Mouse (Mus musculus): ENCODE results near the gene Cep152. TPM values are rescaled to one million over a fixed set of nuclear protein-coding genes. Genes with fewer than 3 reads are reported as not detected.

Cep152 gene
- polyA plus RNA-seq, 1 experiment: 3.5 TPM

DNA sequence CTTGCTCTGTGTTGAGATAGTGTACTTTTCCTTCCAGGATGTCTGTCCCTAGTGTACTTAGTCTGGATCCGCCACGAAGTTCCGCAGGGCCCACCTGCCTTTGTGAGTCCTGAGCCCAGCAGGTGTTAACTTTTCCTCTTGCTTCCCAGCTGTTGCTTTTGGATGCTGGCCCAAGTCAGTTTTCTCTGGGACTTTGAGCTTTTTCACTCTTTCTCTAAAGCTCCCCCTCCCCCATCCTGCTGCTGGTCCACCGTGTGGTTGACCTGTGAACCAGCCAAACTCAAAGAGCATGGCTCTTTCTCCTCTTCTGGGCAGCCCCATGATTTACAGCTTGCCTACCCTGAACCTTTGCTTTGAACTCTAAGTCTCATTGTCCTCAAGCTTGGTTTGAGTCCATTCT, 1.6 kb upstream of the Cep152 start:
- TF ChIP-seq CTCF (IDR thresholded peaks at IDR 0.05; ENCODE audit: borderline replicate concordance, extremely low read depth, insufficient read depth, insufficient read length) (no peak), POLR2A (IDR thresholded peaks at IDR 0.05; ENCODE audit: borderline replicate concordance, extremely low read depth, insufficient read depth, insufficient read length, poor library complexity, severe bottlenecking) (no peak)
- DNase-seq (ENCODE audit: low read depth): no peak

DNA sequence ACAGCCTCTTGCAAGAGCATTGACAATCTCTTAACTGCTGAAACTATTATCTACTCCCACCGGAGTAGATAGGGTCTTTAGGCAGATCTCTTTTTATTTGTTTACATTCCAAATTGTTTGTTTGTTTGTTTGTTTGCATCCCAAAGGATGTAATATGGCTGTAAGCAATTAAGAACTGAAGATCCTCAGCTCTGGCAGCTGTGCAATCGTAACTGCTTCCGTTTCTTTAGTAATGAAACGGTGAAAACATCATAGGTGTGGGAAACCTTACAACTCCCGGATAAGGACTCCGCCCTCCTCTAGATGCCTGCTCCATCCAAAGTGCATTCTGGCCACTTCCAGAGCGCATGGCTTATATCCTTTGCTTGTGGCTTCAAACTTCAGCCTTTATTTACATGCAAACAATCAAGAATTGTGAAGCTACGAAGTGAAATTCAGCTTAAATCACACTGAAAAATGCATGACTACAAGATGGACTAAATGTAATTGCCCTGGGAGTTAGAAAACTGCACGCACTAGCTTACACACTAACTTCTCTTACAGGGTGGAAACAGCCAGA, 707 bp downstream of the Cep152 start:
- no peak for DNase-seq (ENCODE audit: low read depth)
- TF ChIP-seq POLR2A (IDR thresholded peaks at IDR 0.05; ENCODE audit: borderline replicate concordance, extremely low read depth, insufficient read depth, insufficient read length, poor library complexity, severe bottlenecking) (no peak), CTCF (IDR thresholded peaks at IDR 0.05; ENCODE audit: borderline replicate concordance, extremely low read depth, insufficient read depth, insufficient read length) (no peak)

DNA sequence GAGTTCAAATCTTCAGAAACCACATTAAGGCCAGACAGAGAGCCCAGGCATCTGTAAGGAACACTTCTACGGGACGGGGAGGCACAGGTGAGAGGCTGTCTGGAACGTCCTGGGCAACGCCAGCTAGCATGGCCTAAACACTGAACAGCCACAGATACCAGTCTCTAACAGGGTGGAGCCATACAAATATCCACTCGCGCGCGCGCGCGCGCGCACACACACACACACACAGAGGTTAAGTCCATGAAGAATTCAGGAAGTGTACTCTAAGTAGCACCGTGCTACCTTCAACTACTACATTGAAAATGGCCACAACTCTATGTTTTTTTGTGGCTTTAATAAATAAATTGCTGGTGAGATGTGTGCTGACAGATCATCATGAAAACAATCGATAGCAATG, 1.7 kb downstream of the Cep152 start:
- no peak for TF ChIP-seq CTCF (IDR thresholded peaks at IDR 0.05; ENCODE audit: borderline replicate concordance, extremely low read depth, insufficient read depth, insufficient read length)
- no peak for TF ChIP-seq POLR2A (IDR thresholded peaks at IDR 0.05; ENCODE audit: borderline replicate concordance, extremely low read depth, insufficient read depth, insufficient read length, poor library complexity, severe bottlenecking)
- no peak for DNase-seq (ENCODE audit: low read depth)

DNA sequence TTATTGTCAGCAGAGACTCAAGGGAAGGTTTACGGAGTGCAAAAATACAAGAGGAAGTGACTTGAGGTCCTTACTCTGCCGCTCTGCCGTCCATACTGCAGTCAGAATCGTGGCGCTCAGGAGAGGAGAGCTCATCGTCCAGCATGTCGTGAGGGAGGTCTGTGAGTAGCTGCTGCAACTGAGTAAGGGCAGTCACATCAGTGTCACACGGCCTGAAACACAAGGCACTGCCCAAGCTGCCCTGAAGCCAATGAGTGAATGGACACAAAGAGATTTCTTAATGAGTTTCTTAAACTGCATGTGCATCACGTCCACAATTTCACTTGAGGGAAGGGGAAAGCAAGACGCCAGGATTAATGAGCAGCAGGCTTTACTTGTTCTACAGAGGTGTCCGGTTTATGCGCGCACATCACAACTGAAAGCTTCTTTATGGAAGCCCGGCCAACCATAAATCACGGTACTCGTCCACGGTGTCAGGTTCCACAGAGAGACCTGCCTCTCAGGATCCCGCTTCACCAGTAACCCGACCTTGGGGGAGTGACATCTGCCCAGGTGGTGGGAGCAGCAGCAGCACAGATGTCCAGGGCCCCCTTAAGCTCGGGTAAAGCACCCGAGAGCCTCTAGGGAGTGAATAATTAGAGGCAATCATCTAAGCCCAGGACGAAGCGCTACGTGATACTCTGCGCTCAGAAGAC, 4.6 kb downstream of the Cep152 start:
- DNase-seq (ENCODE audit: low read depth): peak; percentile 26
- TF ChIP-seq POLR2A (IDR thresholded peaks at IDR 0.05; ENCODE audit: borderline replicate concordance, extremely low read depth, insufficient read depth, insufficient read length, poor library complexity, severe bottlenecking) (no peak), CTCF (IDR thresholded peaks at IDR 0.05; ENCODE audit: borderline replicate concordance, extremely low read depth, insufficient read depth, insufficient read length) (no peak)

DNA sequence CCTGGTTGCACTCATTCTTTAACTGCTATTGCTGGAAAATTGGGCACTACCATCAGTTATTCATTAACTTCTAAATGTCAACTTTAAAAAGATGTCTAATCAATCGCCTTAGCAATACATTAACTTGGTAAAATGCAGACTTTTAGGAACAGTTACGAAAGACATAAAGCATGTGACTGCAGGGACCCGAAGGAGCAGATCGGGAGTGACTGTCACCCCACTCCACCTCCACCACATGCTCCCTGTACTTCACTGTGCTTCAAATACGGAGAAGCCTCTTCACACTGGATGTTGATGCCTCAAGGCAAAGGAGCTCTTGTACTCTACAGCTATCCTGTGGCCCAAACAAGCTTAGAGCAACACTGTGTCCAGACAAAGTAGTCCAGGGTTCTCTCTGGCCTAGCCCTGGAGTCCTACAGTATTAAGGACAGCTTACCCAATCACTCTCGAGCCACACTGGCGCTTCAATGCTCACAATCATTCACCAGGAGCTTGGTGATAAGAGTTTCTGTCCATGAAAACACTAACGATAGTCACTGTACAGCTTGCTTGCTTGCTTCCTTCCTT, 9.0 kb downstream of the Cep152 start:
- no peak for DNase-seq (ENCODE audit: low read depth)
- TF ChIP-seq POLR2A (IDR thresholded peaks at IDR 0.05; ENCODE audit: borderline replicate concordance, extremely low read depth, insufficient read depth, insufficient read length, poor library complexity, severe bottlenecking) (no peak), CTCF (IDR thresholded peaks at IDR 0.05; ENCODE audit: borderline replicate concordance, extremely low read depth, insufficient read depth, insufficient read length) (no peak)

DNA sequence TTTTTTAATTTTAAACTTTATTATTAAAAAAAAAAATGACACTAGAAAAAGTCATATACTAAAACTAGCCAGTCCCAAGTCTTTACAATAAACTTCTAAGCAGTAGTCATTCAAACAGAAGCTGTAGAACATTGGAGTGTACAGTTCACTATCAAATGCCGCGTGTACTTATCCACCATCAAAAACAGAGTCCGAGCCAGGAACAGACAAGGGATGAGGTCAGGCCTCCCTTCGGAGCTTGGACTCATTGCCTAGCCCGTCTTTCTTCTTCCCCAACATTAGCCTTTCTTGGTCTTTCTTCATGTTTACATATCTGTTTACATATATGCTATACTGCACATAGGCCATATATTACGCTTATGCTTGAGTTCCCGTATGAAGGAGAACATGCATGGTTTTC, 9.5 kb downstream of the Cep152 start:
- TF ChIP-seq CTCF (IDR thresholded peaks at IDR 0.05; ENCODE audit: borderline replicate concordance, extremely low read depth, insufficient read depth, insufficient read length) (no peak), POLR2A (IDR thresholded peaks at IDR 0.05; ENCODE audit: borderline replicate concordance, extremely low read depth, insufficient read depth, insufficient read length, poor library complexity, severe bottlenecking) (no peak)
- no peak for DNase-seq (ENCODE audit: low read depth)

DNA sequence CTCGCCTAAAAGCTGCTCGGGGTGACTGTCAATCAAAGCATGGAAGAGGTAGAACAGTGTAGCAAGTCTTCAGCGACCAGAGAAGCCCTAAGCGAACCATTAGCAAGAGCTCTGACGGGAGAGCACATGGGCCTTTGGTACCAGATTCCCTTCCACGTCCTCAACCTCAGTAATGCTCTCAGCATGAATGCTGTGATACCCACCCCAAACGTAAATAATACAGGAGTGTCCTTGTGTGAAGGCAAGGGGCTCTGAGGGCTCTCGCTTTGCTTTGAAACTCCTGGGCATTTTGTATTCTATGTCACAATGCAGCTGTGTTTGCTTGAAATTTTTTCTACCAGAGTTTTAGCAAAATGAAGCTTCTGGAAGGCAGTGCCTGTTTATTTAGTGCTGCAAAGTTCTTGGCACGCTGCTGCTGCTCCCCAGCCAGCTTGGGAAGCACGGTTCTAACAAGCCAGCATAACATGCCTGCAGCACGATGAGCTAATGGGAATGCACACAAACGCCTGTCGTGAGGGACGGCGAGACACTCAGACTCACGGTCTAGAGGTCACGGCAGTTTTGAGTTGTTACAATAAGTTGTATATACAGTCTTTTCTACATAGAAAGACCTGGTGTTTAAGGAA, 18.6 kb downstream of the Cep152 start:
- TF ChIP-seq CTCF (IDR thresholded peaks at IDR 0.05; ENCODE audit: borderline replicate concordance, extremely low read depth, insufficient read depth, insufficient read length) (no peak), POLR2A (IDR thresholded peaks at IDR 0.05; ENCODE audit: borderline replicate concordance, extremely low read depth, insufficient read depth, insufficient read length, poor library complexity, severe bottlenecking) (no peak)
- peak; percentile 61 for DNase-seq (ENCODE audit: low read depth)

DNA sequence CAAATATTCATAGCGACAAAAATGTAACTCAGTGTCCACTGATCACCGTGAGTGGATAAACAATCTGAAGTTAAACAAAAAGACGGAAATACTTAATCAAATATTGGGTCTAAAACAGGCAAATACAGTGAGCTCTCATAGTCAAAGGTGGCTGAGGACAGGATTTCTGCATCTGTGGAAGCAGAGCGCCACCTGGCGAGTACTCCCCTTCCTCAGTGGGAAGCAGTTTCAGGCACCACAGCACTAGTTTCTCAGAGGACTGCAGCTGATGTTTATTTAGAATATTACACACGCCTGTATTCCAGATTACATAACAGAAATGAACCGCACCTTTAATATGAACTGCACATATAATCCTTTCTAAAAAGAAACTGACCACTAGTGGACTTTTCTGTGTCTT, 20.3 kb downstream of the Cep152 start:
- DNase-seq (ENCODE audit: low read depth): peak; percentile 78
- TF ChIP-seq CTCF (IDR thresholded peaks at IDR 0.05; ENCODE audit: borderline replicate concordance, extremely low read depth, insufficient read depth, insufficient read length) (peak; percentile 78), POLR2A (IDR thresholded peaks at IDR 0.05; ENCODE audit: borderline replicate concordance, extremely low read depth, insufficient read depth, insufficient read length, poor library complexity, severe bottlenecking) (no peak)

DNA sequence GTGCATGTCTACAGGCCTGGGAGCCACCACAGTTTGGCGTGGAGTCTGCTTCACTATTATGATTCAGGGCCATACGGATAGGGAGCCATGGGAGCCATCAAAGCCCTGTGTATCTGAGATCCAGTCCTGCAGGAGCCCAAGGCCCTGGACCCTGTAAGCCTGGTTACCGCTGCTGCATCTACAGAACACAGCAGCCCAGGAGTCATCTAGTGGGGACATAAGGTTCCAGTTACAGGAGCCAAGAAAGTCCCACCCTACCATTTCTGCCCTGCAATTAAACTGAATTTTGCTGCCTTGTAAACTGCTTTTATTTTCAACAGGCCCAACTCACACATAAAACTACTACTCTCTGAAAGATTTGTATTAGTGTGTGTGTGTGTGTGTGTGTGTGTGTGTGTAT, 21.9 kb downstream of the Cep152 start:
- no peak for TF ChIP-seq CTCF (IDR thresholded peaks at IDR 0.05; ENCODE audit: borderline replicate concordance, extremely low read depth, insufficient read depth, insufficient read length)
- no peak for TF ChIP-seq POLR2A (IDR thresholded peaks at IDR 0.05; ENCODE audit: borderline replicate concordance, extremely low read depth, insufficient read depth, insufficient read length, poor library complexity, severe bottlenecking)
- DNase-seq (ENCODE audit: low read depth): no peak

DNA sequence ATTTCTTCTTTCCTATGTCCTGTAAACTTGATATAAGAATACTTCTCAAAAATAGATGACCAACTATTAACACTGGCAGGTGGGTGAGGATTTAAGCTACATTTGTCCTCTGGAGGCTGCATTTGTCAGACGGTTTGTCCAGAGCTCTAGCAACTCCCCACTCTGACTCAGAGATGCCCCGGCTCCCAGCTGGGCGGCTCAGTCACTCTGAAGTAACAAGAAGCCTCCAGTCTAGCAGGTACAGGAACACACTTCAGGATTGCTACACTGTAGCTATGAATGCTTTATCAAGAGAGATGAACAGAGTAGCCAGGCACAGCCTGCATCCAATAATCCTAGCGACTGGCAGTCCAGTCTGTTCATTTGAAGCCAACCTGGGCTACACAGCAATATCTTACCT, 26.0 kb downstream of the Cep152 start:
- no peak for TF ChIP-seq POLR2A (IDR thresholded peaks at IDR 0.05; ENCODE audit: borderline replicate concordance, extremely low read depth, insufficient read depth, insufficient read length, poor library complexity, severe bottlenecking)
- TF ChIP-seq CTCF (IDR thresholded peaks at IDR 0.05; ENCODE audit: borderline replicate concordance, extremely low read depth, insufficient read depth, insufficient read length): no peak
- no peak for DNase-seq (ENCODE audit: low read depth)

DNA sequence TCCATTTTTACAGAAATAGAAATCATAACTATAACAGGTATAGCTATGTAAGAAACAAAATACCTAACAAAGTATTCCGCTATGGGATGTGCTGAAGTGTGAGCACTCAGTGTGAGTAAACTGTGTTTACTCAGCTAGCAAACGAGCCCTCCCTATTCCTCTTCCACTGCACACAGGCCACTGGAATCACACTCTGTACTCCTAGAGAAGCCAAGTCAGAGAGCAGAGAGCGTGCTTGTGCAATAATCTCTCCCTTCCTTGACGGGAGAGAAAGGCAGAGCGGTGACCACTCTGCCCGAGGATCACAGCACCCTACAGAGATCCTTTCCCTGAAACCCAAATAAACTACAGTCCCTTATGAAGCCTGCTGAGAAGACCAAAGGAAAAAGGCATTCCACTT, 26.7 kb downstream of the Cep152 start:
- peak; percentile 49 for DNase-seq (ENCODE audit: low read depth)
- TF ChIP-seq CTCF (IDR thresholded peaks at IDR 0.05; ENCODE audit: borderline replicate concordance, extremely low read depth, insufficient read depth, insufficient read length): no peak
- TF ChIP-seq POLR2A (IDR thresholded peaks at IDR 0.05; ENCODE audit: borderline replicate concordance, extremely low read depth, insufficient read depth, insufficient read length, poor library complexity, severe bottlenecking): no peak

All from brain, embryonic 14.5 days (tissue).